Mouse (Mus musculus): ENCODE data around the gene Pank3. TPM values are rescaled to one million over a fixed set of nuclear protein-coding genes. Genes with fewer than 3 reads are reported as not detected.
A peak's percentile ranks its signal among the peaks of the same experiment; 100 is the strongest.

The Pank3 gene
- polyA plus RNA-seq (2015; fragmentation: Nextera tagmentation; extraction: Ambion mirVana) = 16.6 and 18.4 TPM in 2 replicates

DNA sequence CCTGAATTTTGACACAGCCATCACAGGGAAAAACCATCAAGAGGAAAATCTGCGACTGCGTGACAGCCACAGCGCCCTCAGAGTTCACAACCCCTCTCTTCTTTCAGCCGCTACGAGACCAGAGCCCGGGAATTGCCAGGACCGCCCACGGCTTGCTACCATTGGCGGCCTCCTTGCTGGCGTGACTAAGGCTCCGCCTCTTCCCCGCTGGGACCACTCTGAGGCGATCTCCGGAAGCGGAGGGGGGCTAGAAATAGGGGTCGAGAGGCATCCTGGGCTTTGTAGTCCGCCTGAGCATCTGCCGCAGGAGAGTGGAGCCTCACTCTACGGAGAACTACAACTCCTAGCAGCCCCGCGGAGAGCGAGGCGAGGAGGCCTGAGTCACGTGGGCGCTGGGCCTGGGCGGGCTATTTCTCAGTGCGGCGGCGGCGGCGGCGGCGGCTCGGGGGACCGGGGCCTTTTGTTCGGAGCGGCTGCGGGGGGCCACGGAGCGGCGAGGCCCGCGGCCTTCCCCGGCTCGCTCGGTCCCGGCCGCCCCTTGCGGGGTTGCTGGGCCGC lies at the start of gene Pank3:
Gene Pank3 (plus strand): TSS at position 297 of the 558 bp plus-strand sequence.
- H3K4me1 ChIP-seq (ENCODE audit: control insufficient read depth, insufficient read depth, low read depth, low read length) = peaks cover 14% of the 10 kb centered on the region
- peak within 1 kb of the TSS; percentile 69 for H3K4me2 ChIP-seq (ENCODE audit: low read length)
- peak; percentile 100 for ATAC-seq
- H3K4me3 ChIP-seq (ENCODE audit: low read length) = peak within 1 kb of the TSS; percentile 85
- H3K27me3 ChIP-seq (replicated peaks; ENCODE audit: control insufficient read depth, insufficient read depth, low read length) = no peaks in the 10 kb centered on the region
- WGBS = under 1% methylated on average over 43 of the region's 50 CpGs
- H3K36me3 ChIP-seq (ENCODE audit: control insufficient read depth, insufficient read depth, low read length) = no peaks in the 10 kb centered on the region
- peak within 1 kb of the TSS; percentile 96 for H3K27ac ChIP-seq (ENCODE audit: low read depth, low read length)
- H3K9ac ChIP-seq (ENCODE audit: low read depth, low read length) = peak within 1 kb of the TSS; percentile 92
- H3K9me3 ChIP-seq (ENCODE audit: control insufficient read depth, low read length) = no peaks in the 10 kb centered on the region

DNA sequence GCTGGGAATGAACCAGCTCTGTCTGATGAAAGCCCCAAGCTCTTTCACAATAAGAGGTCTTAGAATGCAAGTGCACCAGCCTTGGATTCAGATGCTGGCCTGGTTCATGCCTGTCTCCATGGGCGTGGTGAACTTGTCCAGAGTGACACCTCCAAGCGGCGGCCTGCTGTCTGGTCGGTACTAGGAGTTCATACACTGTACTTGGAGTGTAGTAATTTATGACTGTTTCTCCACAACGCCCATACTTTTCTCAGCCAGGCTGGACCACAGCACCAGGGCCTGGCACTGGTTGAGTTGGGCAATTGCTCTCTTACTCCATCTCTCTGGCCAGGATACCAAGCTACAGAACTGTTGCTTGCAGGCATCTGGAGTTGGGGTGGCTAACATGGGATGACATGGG lies 45.4 kb upstream of the Pank3 start:
- Histone ChIP-seq H3K9ac (ENCODE audit: low read depth, low read length) (no peak overlapping the region), H3K36me3 (ENCODE audit: control insufficient read depth, insufficient read depth, low read length) (no peaks in the 10 kb centered on the region), H3K27me3 (replicated peaks; ENCODE audit: control insufficient read depth, insufficient read depth, low read length) (no peaks in the 10 kb centered on the region), H3K4me1 (ENCODE audit: control insufficient read depth, insufficient read depth, low read depth, low read length) (no peaks in the 10 kb centered on the region), H3K27ac (ENCODE audit: low read depth, low read length) (no peak overlapping the region), H3K4me3 (ENCODE audit: low read length) (no peak overlapping the region), H3K4me2 (ENCODE audit: low read length) (no peak overlapping the region), H3K9me3 (ENCODE audit: control insufficient read depth, low read length) (no peaks in the 10 kb centered on the region)
- 84% methylated on average over 5 of the region's 5 CpGs for WGBS
- no peak for ATAC-seq

DNA sequence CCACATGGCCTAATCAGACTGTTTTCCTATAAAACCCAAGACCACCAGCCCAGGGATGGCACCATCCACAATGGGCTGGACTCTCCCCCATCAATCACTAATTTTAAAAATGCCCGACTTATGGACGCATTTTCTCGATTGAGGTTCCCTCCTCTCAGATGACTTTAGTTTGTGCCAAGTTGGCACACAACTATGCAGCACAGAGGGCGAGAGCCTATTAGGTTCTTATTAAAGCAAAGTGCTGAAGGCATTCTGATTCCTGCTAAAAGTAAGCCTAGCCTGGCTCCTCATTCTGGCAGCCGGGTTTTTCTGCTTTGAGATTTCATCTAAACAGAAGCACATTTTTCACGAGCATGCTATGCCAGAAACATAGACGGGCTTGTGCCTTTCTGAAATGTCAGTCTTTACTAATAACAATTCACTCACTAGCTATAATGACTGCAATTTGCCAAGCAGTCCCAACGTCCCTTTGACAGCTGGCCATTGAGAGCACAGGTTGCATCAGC lies 42.9 kb upstream of the Pank3 start:
- Histone ChIP-seq H3K4me1 (ENCODE audit: control insufficient read depth, insufficient read depth, low read depth, low read length) (no peaks in the 10 kb centered on the region), H3K9me3 (ENCODE audit: control insufficient read depth, low read length) (no peaks in the 10 kb centered on the region), H3K27ac (ENCODE audit: low read depth, low read length) (no peak overlapping the region), H3K36me3 (ENCODE audit: control insufficient read depth, insufficient read depth, low read length) (no peaks in the 10 kb centered on the region), H3K9ac (ENCODE audit: low read depth, low read length) (no peak overlapping the region), H3K4me2 (ENCODE audit: low read length) (no peak overlapping the region), H3K4me3 (ENCODE audit: low read length) (no peak overlapping the region), H3K27me3 (replicated peaks; ENCODE audit: control insufficient read depth, insufficient read depth, low read length) (no peaks in the 10 kb centered on the region)
- 67% methylated on average over 8 of the region's 8 CpGs for WGBS
- ATAC-seq = no peak

DNA sequence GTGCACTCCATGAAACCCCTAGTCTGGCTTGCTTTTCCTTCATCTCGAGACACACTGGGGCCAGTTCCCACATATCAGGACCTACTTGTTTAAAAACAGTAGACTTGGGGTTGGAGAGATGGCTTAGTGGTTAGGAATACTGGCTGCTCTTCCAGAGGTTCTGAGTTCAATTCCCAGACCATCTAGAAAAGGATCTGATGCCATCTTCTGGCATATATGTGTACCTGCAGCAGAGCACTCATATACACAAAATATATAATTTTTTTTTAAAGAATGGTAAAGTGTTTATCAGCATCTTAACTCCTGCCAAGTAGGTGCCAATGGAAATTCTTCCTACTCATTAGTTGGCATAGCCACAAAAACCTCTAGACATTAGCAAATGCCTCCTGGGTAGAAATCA lies 41.1 kb upstream of the Pank3 start:
- no peak overlapping the region for H3K9ac ChIP-seq (ENCODE audit: low read depth, low read length)
- no peak overlapping the region for H3K4me3 ChIP-seq (ENCODE audit: low read length)
- no peak overlapping the region for H3K4me2 ChIP-seq (ENCODE audit: low read length)
- no peak for ATAC-seq
- WGBS = 91% methylated on average over 1 of the region's 1 CpGs
- no peak overlapping the region for H3K27ac ChIP-seq (ENCODE audit: low read depth, low read length)
- H3K9me3 ChIP-seq (ENCODE audit: control insufficient read depth, low read length) = no peaks in the 10 kb centered on the region
- H3K36me3 ChIP-seq (ENCODE audit: control insufficient read depth, insufficient read depth, low read length) = no peaks in the 10 kb centered on the region
- H3K27me3 ChIP-seq (replicated peaks; ENCODE audit: control insufficient read depth, insufficient read depth, low read length) = no peaks in the 10 kb centered on the region
- H3K4me1 ChIP-seq (ENCODE audit: control insufficient read depth, insufficient read depth, low read depth, low read length) = no peaks in the 10 kb centered on the region

DNA sequence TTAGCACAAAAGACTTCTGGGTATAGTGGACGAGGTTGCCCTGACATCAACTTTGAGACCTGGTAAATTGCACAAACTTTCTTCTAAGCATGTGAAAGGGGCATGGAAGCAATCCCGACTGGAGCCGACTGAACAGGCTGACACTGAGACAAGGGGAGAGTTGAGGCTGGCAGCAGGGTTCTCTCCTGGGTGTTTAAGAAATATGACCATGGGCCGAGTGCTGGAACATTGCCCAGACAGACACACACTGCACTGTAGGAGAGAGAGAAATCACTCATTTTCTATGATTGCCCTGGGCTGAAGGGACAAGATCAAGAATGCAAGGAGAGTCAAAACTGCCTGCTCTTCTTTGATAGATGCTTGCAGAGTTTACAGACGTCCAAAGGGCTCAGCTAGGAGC lies 40.1 kb upstream of the Pank3 start:
- H3K27ac ChIP-seq (ENCODE audit: low read depth, low read length) = no peak overlapping the region
- no peaks in the 10 kb centered on the region for H3K27me3 ChIP-seq (replicated peaks; ENCODE audit: control insufficient read depth, insufficient read depth, low read length)
- no peak overlapping the region for H3K9ac ChIP-seq (ENCODE audit: low read depth, low read length)
- H3K4me1 ChIP-seq (ENCODE audit: control insufficient read depth, insufficient read depth, low read depth, low read length) = no peaks in the 10 kb centered on the region
- no peak overlapping the region for H3K4me2 ChIP-seq (ENCODE audit: low read length)
- WGBS = 29% methylated on average over 5 of the region's 5 CpGs
- H3K36me3 ChIP-seq (ENCODE audit: control insufficient read depth, insufficient read depth, low read length) = no peaks in the 10 kb centered on the region
- no peak; the same call in 1 of the 2 replicates for ATAC-seq
- no peak overlapping the region for H3K4me3 ChIP-seq (ENCODE audit: low read length)
- H3K9me3 ChIP-seq (ENCODE audit: control insufficient read depth, low read length) = no peaks in the 10 kb centered on the region

DNA sequence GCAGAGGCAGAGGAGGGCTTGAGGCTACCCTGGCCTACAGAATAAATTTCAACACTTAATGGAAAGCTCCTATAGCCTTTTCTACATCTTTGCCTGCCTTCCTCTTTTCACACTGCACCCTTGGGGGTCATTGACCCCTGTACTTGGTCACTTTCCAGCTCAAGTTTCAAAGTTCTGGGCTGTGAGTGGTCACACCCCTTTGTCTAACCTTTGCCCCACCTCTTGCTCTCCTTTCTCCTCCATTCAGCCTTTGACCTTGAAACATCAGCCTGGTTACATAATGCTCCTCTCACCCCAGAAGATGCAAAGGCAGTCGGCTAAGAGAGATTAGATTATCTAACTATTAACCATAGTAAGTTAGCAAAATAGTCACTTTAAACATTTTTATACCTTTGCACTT lies 36.9 kb upstream of the Pank3 start:
- Histone ChIP-seq H3K4me2 (ENCODE audit: low read length) (no peak overlapping the region), H3K36me3 (ENCODE audit: control insufficient read depth, insufficient read depth, low read length) (no peaks in the 10 kb centered on the region), H3K9me3 (ENCODE audit: control insufficient read depth, low read length) (no peaks in the 10 kb centered on the region), H3K27ac (ENCODE audit: low read depth, low read length) (no peak overlapping the region), H3K9ac (ENCODE audit: low read depth, low read length) (no peak overlapping the region), H3K27me3 (replicated peaks; ENCODE audit: control insufficient read depth, insufficient read depth, low read length) (no peaks in the 10 kb centered on the region), H3K4me1 (ENCODE audit: control insufficient read depth, insufficient read depth, low read depth, low read length) (no peaks in the 10 kb centered on the region), H3K4me3 (ENCODE audit: low read length) (no peak overlapping the region)
- ATAC-seq = no peak
- WGBS = 74% methylated on average over 1 of the region's 1 CpGs

DNA sequence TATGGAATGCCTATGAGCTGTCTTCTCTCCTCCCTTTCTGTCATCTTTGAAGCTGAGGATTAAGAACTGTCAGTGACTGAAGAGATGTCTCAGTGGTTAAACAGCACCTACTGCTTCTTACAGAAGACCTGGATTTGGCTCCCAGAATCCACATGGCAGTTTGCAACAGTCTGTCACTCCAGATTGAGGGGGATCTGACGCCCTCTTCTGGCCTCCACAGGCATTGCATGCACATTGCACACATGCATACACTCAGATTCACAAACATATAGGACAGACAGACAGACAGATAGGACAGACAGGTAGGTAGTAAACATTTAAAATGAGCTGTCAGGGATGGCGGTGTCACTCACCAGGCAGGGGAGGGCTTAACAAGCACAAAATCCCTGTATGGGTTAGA lies 32.5 kb upstream of the Pank3 start:
- Histone ChIP-seq H3K36me3 (ENCODE audit: control insufficient read depth, insufficient read depth, low read length) (no peaks in the 10 kb centered on the region), H3K4me3 (ENCODE audit: low read length) (no peak overlapping the region), H3K4me1 (ENCODE audit: control insufficient read depth, insufficient read depth, low read depth, low read length) (no peaks in the 10 kb centered on the region), H3K4me2 (ENCODE audit: low read length) (no peak overlapping the region), H3K27me3 (replicated peaks; ENCODE audit: control insufficient read depth, insufficient read depth, low read length) (no peaks in the 10 kb centered on the region), H3K9me3 (ENCODE audit: control insufficient read depth, low read length) (no peaks in the 10 kb centered on the region), H3K9ac (ENCODE audit: low read depth, low read length) (no peak overlapping the region), H3K27ac (ENCODE audit: low read depth, low read length) (no peak overlapping the region)
- 65% methylated on average over 2 of the region's 2 CpGs for WGBS
- ATAC-seq = no peak

DNA sequence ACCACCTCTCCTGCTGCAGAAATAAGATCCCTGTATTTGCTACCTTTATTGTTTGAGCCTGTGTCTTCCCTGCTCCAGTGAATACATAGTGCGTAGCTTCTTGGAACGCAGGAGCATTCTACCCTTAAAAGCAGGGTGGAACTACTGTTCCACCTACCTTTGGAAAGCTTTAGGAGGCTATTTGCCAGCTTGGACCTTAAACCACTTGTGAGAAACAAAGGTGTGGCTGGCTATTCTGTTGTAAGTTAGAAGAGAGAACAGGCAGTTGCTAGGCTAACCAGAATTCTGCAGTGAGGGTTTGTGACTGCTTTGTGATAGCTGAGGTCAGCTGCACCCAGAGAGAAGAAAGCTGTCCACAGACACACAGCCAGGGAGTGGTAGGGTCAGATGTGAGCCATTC lies 32.0 kb upstream of the Pank3 start:
- H3K9ac ChIP-seq (ENCODE audit: low read depth, low read length) = no peak overlapping the region
- H3K4me3 ChIP-seq (ENCODE audit: low read length) = no peak overlapping the region
- no peaks in the 10 kb centered on the region for H3K4me1 ChIP-seq (ENCODE audit: control insufficient read depth, insufficient read depth, low read depth, low read length)
- no peak overlapping the region for H3K4me2 ChIP-seq (ENCODE audit: low read length)
- H3K36me3 ChIP-seq (ENCODE audit: control insufficient read depth, insufficient read depth, low read length) = no peaks in the 10 kb centered on the region
- H3K27me3 ChIP-seq (replicated peaks; ENCODE audit: control insufficient read depth, insufficient read depth, low read length) = no peaks in the 10 kb centered on the region
- no peak for ATAC-seq
- 94% methylated on average over 2 of the region's 2 CpGs for WGBS
- H3K9me3 ChIP-seq (ENCODE audit: control insufficient read depth, low read length) = no peaks in the 10 kb centered on the region
- no peak overlapping the region for H3K27ac ChIP-seq (ENCODE audit: low read depth, low read length)

DNA sequence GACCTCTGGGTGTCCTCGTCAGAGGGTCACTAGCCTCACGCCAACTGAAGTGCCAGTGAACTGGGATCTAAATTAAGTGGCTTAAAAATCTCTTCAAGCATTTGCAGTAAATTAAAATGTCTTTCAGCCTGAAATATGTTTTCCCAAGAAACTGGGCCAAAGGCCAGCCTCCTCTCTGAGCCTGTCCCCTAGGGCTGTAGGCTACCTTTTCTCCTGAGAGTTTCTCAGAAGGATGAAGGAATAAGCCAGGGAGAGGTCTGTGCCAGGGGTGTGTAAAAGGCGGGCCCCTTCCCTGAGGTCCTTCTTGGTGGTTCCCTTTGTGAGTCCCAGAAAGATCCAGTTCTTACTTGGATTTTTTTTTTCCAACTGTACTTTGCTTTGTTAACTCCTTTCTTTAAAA lies 31.2 kb upstream of the Pank3 start:
- Histone ChIP-seq H3K4me2 (ENCODE audit: low read length) (no peak overlapping the region), H3K4me1 (ENCODE audit: control insufficient read depth, insufficient read depth, low read depth, low read length) (no peaks in the 10 kb centered on the region), H3K4me3 (ENCODE audit: low read length) (no peak overlapping the region), H3K9ac (ENCODE audit: low read depth, low read length) (no peak overlapping the region), H3K27ac (ENCODE audit: low read depth, low read length) (no peak overlapping the region), H3K36me3 (ENCODE audit: control insufficient read depth, insufficient read depth, low read length) (no peaks in the 10 kb centered on the region), H3K27me3 (replicated peaks; ENCODE audit: control insufficient read depth, insufficient read depth, low read length) (no peaks in the 10 kb centered on the region), H3K9me3 (ENCODE audit: control insufficient read depth, low read length) (no peaks in the 10 kb centered on the region)
- WGBS = 84% methylated on average over 3 of the region's 3 CpGs
- ATAC-seq = no peak

DNA sequence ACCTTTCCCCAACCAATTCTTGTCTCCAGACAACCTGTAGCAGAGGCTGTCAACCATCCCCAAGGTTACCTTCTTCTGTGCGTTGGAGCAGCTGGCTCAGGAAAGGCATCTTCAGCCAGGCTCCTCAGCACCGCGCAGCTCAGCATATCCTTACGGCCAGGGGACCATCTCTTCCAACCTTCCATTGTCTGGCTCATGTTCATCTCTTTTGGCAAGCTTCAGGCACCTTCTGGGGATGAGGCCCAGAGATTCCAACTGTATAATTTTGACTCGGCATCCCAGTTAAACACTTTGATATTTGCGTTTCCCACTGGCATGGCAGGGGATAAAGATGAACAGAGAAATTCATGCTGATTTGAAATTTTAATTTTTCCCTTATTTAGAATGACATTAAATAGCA lies 25.7 kb upstream of the Pank3 start:
- H3K4me2 ChIP-seq (ENCODE audit: low read length) = no peak overlapping the region

More for the DNA sequence above, 25.7 kb upstream of the Pank3 start:
- WGBS = 88% methylated on average over 6 of the region's 6 CpGs
- Histone ChIP-seq H3K9me3 (ENCODE audit: control insufficient read depth, low read length) (no peaks in the 10 kb centered on the region), H3K36me3 (ENCODE audit: control insufficient read depth, insufficient read depth, low read length) (no peaks in the 10 kb centered on the region), H3K27ac (ENCODE audit: low read depth, low read length) (no peak overlapping the region), H3K27me3 (replicated peaks; ENCODE audit: control insufficient read depth, insufficient read depth, low read length) (no peaks in the 10 kb centered on the region), H3K4me1 (ENCODE audit: control insufficient read depth, insufficient read depth, low read depth, low read length) (no peaks in the 10 kb centered on the region), H3K4me3 (ENCODE audit: low read length) (no peak overlapping the region), H3K9ac (ENCODE audit: low read depth, low read length) (no peak overlapping the region)
- no peak for ATAC-seq

Measured in hindbrain, embryonic 16.5 days (tissue).